Mouse (Mus musculus) stomach, postnatal 0 days (tissue): ENCODE measurements around the gene Olfr878. TPM values are rescaled to one million over a fixed set of nuclear protein-coding genes. Genes with fewer than 3 reads are reported as not detected.

ENCODE experiments used
- ATAC-seq: fragments of 200-750 bp; cut with Nextera tagmentation; 2 replicates; pipeline ENCODE4 v1.8.0; 2017; ENCODE audit not compliant: low FRiP score, low TSS enrichment
- DNase-seq: peaks from one replicate; pipeline ENCODE4 v3.0.0-alpha.2; 2016; ENCODE audit warnings: low spot score
- H3K27ac ChIP-seq: fragments of 300-500 bp; sonication (generic); replicated peaks from 2 replicates; pipeline ENCODE4 v1.5.1; 2014; ENCODE audit warnings: mild to moderate bottlenecking, control low read depth
- H3K27me3 ChIP-seq: fragments of 300-500 bp; sonication (generic); 2 replicates; pipeline ENCODE4 v1.6.1; 2014; ENCODE audit warnings: low read length; ENCODE audit not compliant: control insufficient read depth, insufficient read depth
- H3K36me3 ChIP-seq: fragments of 300-500 bp; sonication (generic); 2 replicates; pipeline ENCODE4 v1.6.1; 2014; ENCODE audit warnings: low read length, mixed read lengths; ENCODE audit not compliant: control insufficient read depth, insufficient read depth
- H3K4me1 ChIP-seq: fragments of 300-500 bp; sonication (generic); replicated peaks from 2 replicates; pipeline ENCODE4 v1.6.1; 2014; ENCODE audit warnings: antibody characterized with exemption; ENCODE audit not compliant: control insufficient read depth, insufficient read depth
- H3K4me2 ChIP-seq: fragments of 300-500 bp; sonication (generic); replicated peaks from 2 replicates; pipeline ENCODE4 v1.6.1; 2014; ENCODE audit warnings: low read depth, mild to moderate bottlenecking, control low read depth, moderate library complexity
- H3K4me3 ChIP-seq: fragments of 300-500 bp; sonication (generic); 2 replicates; pipeline ENCODE4 v1.5.1; 2014; ENCODE audit warnings: low read depth, low read length, control low read depth
- H3K9ac ChIP-seq: fragments of 300-500 bp; sonication (generic); 2 replicates; pipeline ENCODE4 v1.6.1; 2014; ENCODE audit warnings: mild to moderate bottlenecking, low read length, control low read depth, mixed read lengths
- H3K9me3 ChIP-seq: fragments of 300-500 bp; sonication (generic); 2 replicates; pipeline ENCODE4 v1.6.1; 2016; ENCODE audit warnings: low read length; ENCODE audit not compliant: control insufficient read depth
- CTCF ChIP-seq: IDR thresholded peaks from 2 replicates; pipeline ENCODE4 v1.5.1; 2016; ENCODE audit warnings: antibody characterized with exemption, low read depth, mild to moderate bottlenecking, moderate library complexity
- EP300 ChIP-seq: optimal IDR thresholded peaks from 2 replicates; pipeline ENCODE3; 2016; ENCODE audit warnings: antibody characterized with exemption
- WGBS: fragments of 180-500 bp; shearing (Covaris S2); extraction: QIAGEN DNeasy Blood & Tissue Kit; methylation state at CpG from one replicate; pipeline ENCODE4 v1.1.7; 2014; 5-methylcytosine and 5-hydroxymethylcytosine counted together
- polyA plus RNA-seq: library from polyadenylated mRNA; unstranded; fragments of >200 nt; fragmentation: Nextera tagmentation; extraction: Ambion mirVana; gene quantifications from 2 replicates; pipeline ENCODE4 v1.2.1, GENCODE M21; 2015

Gene Olfr878
- polyA plus RNA-seq, 1 experiment from 2014 or later, result not detected

GRCm38 (mm10) chr9:37905555-37905954, 12.1 kb upstream of the Olfr878 start:
- Histone ChIP-seq H3K9ac (no peak overlapping the region), H3K4me3 (no peak overlapping the region), H3K9me3 (no peaks in the 10 kb centered on the region), H3K4me2 (no peak overlapping the region), H3K27ac (no peak overlapping the region), H3K36me3 (no peaks in the 10 kb centered on the region), H3K4me1 (no peaks in the 10 kb centered on the region), H3K27me3 (no peaks in the 10 kb centered on the region)
- 48% methylated on average over 3 of the region's 3 CpGs for WGBS
- ATAC-seq (no peak), DNase-seq (no peak)
- TF ChIP-seq CTCF, result no peak
- TF ChIP-seq EP300, result no peak

- Histone ChIP-seq H3K9ac (no peak overlapping the region), H3K4me2 (no peak overlapping the region), H3K4me1 (no peaks in the 10 kb centered on the region), H3K27me3 (no peaks in the 10 kb centered on the region), H3K36me3 (no peaks in the 10 kb centered on the region), H3K27ac (no peak overlapping the region), H3K4me3 (no peak overlapping the region), H3K9me3 (no peaks in the 10 kb centered on the region)
- ATAC-seq (no peak), DNase-seq (no peak)
- TF ChIP-seq EP300 (no peak), CTCF (no peak)
- 28% methylated on average over 1 of the region's 1 CpGs for WGBS
Observed at GRCm38 (mm10) chr9:37918018-37918417, 378 bp downstream of the Olfr878 start.

DNA sequence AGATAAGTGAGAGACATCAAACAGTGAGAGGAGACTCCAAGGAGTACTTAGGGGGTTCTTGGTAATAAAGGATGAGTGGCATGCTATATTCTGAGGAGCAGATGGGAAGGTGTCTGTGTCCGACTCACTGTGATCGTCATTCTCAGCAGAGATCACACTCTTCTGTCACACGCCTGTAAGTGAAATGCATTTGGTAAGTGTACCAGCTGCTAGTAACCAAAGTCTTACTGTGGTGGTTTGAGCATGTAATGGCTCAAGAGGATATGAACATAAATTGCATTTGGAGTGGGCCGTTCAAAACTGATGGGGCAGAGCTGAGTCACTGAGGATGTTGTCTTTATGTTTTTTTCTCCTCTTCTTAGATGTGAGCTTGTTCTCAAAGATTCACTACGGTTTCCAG, 6.6 kb downstream of the Olfr878 start:
- no peaks in the 10 kb centered on the region for H3K4me1 ChIP-seq
- ATAC-seq (no peak), DNase-seq (no peak)
- no peaks in the 10 kb centered on the region for H3K36me3 ChIP-seq
- no peak overlapping the region for H3K4me3 ChIP-seq
- H3K27me3 ChIP-seq, result no peaks in the 10 kb centered on the region
- WGBS, result 74% methylated on average over 5 of the region's 5 CpGs
- TF ChIP-seq EP300 (no peak), CTCF (no peak)
- H3K4me2 ChIP-seq, result no peak overlapping the region
- no peaks in the 10 kb centered on the region for H3K9me3 ChIP-seq
- no peak overlapping the region for H3K9ac ChIP-seq
- H3K27ac ChIP-seq, result no peak overlapping the region

DNA sequence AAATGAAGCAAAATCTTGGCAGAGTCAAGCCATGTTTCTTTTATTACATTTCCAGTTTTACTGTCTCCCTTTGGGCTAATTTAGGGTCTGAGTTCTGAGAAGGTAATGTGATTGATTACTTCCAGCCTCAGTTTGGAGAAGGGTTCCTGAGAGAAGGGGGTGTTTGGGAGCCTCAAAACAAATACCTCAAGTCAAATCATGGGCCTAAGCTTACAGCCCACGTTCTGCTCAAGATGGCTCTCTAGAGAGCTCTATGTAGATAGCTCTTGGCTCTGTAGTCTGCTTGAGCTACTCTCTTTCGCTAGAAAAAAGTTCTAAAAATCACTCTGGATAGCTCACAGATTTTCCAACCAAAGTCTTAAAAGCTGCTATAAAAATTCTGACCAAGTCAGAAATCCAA, 7.8 kb downstream of the Olfr878 start:
- Histone ChIP-seq H3K4me3 (no peak overlapping the region), H3K9ac (no peak overlapping the region), H3K4me1 (no peaks in the 10 kb centered on the region), H3K27ac (no peak overlapping the region), H3K9me3 (no peaks in the 10 kb centered on the region), H3K36me3 (no peaks in the 10 kb centered on the region), H3K4me2 (no peak overlapping the region), H3K27me3 (no peaks in the 10 kb centered on the region)
- no peak for ATAC-seq
- DNase-seq, result no peak
- WGBS, result 57% methylated on average over 2 of the region's 2 CpGs
- TF ChIP-seq EP300, result no peak
- no peak for TF ChIP-seq CTCF

GRCm38 (mm10) chr9:37926019-37927013, 8.7 kb downstream of the Olfr878 start:
- Histone ChIP-seq H3K9me3 (no peaks in the 10 kb centered on the region), H3K27me3 (no peaks in the 10 kb centered on the region), H3K27ac (no peak overlapping the region), H3K4me3 (no peak overlapping the region), H3K4me1 (no peaks in the 10 kb centered on the region), H3K4me2 (no peak overlapping the region), H3K36me3 (no peaks in the 10 kb centered on the region), H3K9ac (no peak overlapping the region)
- 46% methylated on average over 3 of the region's 3 CpGs for WGBS
- TF ChIP-seq EP300, result no peak
- no peak for TF ChIP-seq CTCF
- DNase-seq (no peak), ATAC-seq (no peak)

DNA sequence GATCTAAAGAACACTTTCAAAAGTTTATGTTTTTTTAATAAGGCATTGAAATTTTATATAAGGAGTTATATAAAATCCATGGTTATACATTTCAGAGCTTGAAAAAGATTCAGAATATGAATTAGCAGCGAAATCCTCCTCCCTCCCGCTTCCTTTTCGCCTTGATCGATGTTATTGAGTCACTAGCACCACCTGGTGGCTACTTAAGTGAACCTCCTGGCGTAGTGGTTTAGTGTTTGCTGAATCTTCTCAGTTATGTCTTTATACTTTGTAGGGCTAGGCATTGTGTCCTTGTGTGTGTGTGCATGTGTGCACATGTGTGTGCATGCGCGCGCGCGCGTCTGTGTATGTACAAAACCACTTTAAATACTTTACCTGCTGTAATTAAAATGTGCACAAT, 14.9 kb downstream of the Olfr878 start:
- 8% methylated on average over 11 of the region's 11 CpGs for WGBS
- DNase-seq (peak; percentile 32), ATAC-seq (no peak)
- Histone ChIP-seq H3K9me3 (no peaks in the 10 kb centered on the region), H3K27ac (no peak overlapping the region), H3K27me3 (no peaks in the 10 kb centered on the region), H3K4me2 (no peak overlapping the region), H3K36me3 (no peaks in the 10 kb centered on the region), H3K4me3 (no peak overlapping the region), H3K9ac (no peak overlapping the region), H3K4me1 (no peaks in the 10 kb centered on the region)
- TF ChIP-seq CTCF (peak; percentile 92), EP300 (no peak)
